Mouse (Mus musculus) MEL (cell line): Measurements from ENCODE around the gene Nsg2. TPM values are rescaled to one million over a fixed set of nuclear protein-coding genes. Genes with fewer than 3 reads are reported as not detected.

Experiments
- DNase-seq: peaks from one replicate; pipeline ENCODE4 v3.0.0; 2011; ENCODE audit warnings: low read depth, low spot score
- H3K27ac ChIP-seq: 2 replicates; pipeline ENCODE4 v1.5.1; 2012; ENCODE audit warnings: low read depth, mild to moderate bottlenecking, control low read depth, low read length, moderate library complexity; ENCODE audit not compliant: control insufficient read depth
- H3K27me3 ChIP-seq, 2 experiments: fragments of 150-350 bp in 1 of 2; sonication (generic) in 1 of 2; 2 replicates each; pipeline ENCODE4 v1.6.1; 2012; ENCODE audit warnings: low read length in 2 of 2, mild to moderate bottlenecking in 2 of 2, improper control_type of control experiment in 1 of 2, moderate library complexity in 1 of 2; ENCODE audit not compliant: insufficient read depth in 2 of 2, control insufficient read depth in 1 of 2
- H3K36me3 ChIP-seq, 2 experiments: 2 replicates each; pipeline ENCODE4 v1.6.1; 2012 to 2014; ENCODE audit warnings: low read length in 2 of 2, improper control_type of control experiment in 1 of 2, inconsistent platforms in 1 of 2, mild to moderate bottlenecking in 1 of 2; ENCODE audit not compliant: insufficient read depth in 2 of 2, control insufficient read depth in 1 of 2
- H3K4me1 ChIP-seq, 2 experiments: fragments of 150-350 bp in 1 of 2; sonication (generic) in 1 of 2; 2 replicates each; pipeline ENCODE4 v1.6.1; 2012; ENCODE audit warnings: low read length in 2 of 2, improper control_type of control experiment in 1 of 2, mild to moderate bottlenecking in 1 of 2; ENCODE audit not compliant: insufficient read depth in 2 of 2, control insufficient read depth in 1 of 2
- H3K4me3 ChIP-seq, 2 experiments: fragments of 150-350 bp in 1 of 2; sonication (generic) in 1 of 2; 2 replicates each; pipeline ENCODE4 v1.5.1; 2012; ENCODE audit warnings: low read depth in 2 of 2, low read length in 2 of 2, mild to moderate bottlenecking in 2 of 2, moderate library complexity in 2 of 2, control low read depth in 1 of 2, improper control_type of control experiment in 1 of 2; ENCODE audit not compliant: control insufficient read depth in 1 of 2, insufficient read depth in 1 of 2
- H3K79me2 ChIP-seq: 2 replicates; pipeline ENCODE4 v1.6.1; 2012; ENCODE audit warnings: mild to moderate bottlenecking, low read length, moderate library complexity; ENCODE audit not compliant: control insufficient read depth, poor library complexity, insufficient read depth
- H3K9ac ChIP-seq: 2 replicates; pipeline ENCODE4 v1.6.1; 2012; ENCODE audit warnings: low read depth, mild to moderate bottlenecking, control low read depth, low read length, moderate library complexity; ENCODE audit not compliant: control insufficient read depth, poor library complexity, severe bottlenecking
- H3K9me3 ChIP-seq: fragments of 150-350 bp; sonication (generic); replicated peaks from 2 replicates; pipeline ENCODE4 v1.6.1; 2012; ENCODE audit warnings: mild to moderate bottlenecking, low read length, improper control_type of control experiment, moderate library complexity; ENCODE audit not compliant: insufficient read depth
- BHLHE40 ChIP-seq: IDR thresholded peaks from 2 replicates; pipeline ENCODE4 v1.6.1; 2012; ENCODE audit warnings: low read depth, mild to moderate bottlenecking, inconsistent platforms, low read length, improper control_type of control experiment, borderline replicate concordance
- CHD1 ChIP-seq: IDR thresholded peaks from 2 replicates; pipeline ENCODE4 v1.6.1; 2012; ENCODE audit warnings: low read depth, mild to moderate bottlenecking, inconsistent platforms, low read length, improper control_type of control experiment
- CTCF ChIP-seq, 3 experiments: IDR thresholded peaks in 2 of 3; conservative IDR thresholded peaks in 1 of 3; 2 replicates each; pipeline ENCODE4 v1.5.1; 2011 to 2012; ENCODE audit warnings: low read length in 3 of 3, low read depth in 2 of 3, mild to moderate bottlenecking in 2 of 3, improper control_type of control experiment in 1 of 3, inconsistent platforms in 1 of 3, mixed read lengths in 1 of 3, moderate library complexity in 1 of 3; ENCODE audit not compliant: control insufficient read depth in 1 of 3, insufficient read depth in 1 of 3, poor library complexity in 1 of 3, severe bottlenecking in 1 of 3
- ELF1 ChIP-seq: IDR thresholded peaks from 2 replicates; pipeline ENCODE4 v1.6.1; 2014; ENCODE audit warnings: low read depth, mild to moderate bottlenecking, inconsistent platforms, low read length, improper control_type of control experiment, moderate library complexity
- ETS1 ChIP-seq: IDR thresholded peaks from 2 replicates; pipeline ENCODE4 v1.6.1; 2012; ENCODE audit warnings: low read depth, mild to moderate bottlenecking, inconsistent platforms, low read length, improper control_type of control experiment, moderate library complexity
- GABPA ChIP-seq: IDR thresholded peaks from 2 replicates; pipeline ENCODE4 v1.6.1; 2012; ENCODE audit warnings: low read depth, mild to moderate bottlenecking, inconsistent platforms, low read length, improper control_type of control experiment, moderate library complexity
- HCFC1 ChIP-seq: IDR thresholded peaks from 2 replicates; pipeline ENCODE4 v1.6.1; 2012; ENCODE audit warnings: low read depth, mild to moderate bottlenecking, inconsistent platforms, low read length, improper control_type of control experiment, moderate library complexity
- MAX ChIP-seq: IDR thresholded peaks from 2 replicates; pipeline ENCODE4 v1.6.1; 2011; ENCODE audit warnings: low read length, improper control_type of control experiment
- MAZ ChIP-seq: IDR thresholded peaks from 2 replicates; pipeline ENCODE4 v1.6.1; 2012; ENCODE audit warnings: low read depth, mild to moderate bottlenecking, inconsistent platforms, low read length, improper control_type of control experiment
- MEF2A ChIP-seq: IDR thresholded peaks from 2 replicates; pipeline ENCODE4 v1.6.1; 2014; ENCODE audit warnings: low read depth, mild to moderate bottlenecking, inconsistent platforms, low read length, improper control_type of control experiment; ENCODE audit not compliant: poor library complexity, insufficient replicate concordance, severe bottlenecking; ENCODE audit errors: extremely low read depth
- MYB ChIP-seq: IDR thresholded peaks from 2 replicates; pipeline ENCODE4 v1.6.1; 2011; ENCODE audit warnings: mild to moderate bottlenecking, low read depth, low read length, improper control_type of control experiment
- MYC ChIP-seq: IDR thresholded peaks from 2 replicates; pipeline ENCODE4 v1.6.1; 2011; ENCODE audit warnings: low read depth, mild to moderate bottlenecking, low read length, improper control_type of control experiment, moderate library complexity
- NRF1 ChIP-seq: IDR thresholded peaks from 2 replicates; pipeline ENCODE4 v1.6.1; 2014; ENCODE audit warnings: low read depth, mild to moderate bottlenecking, inconsistent platforms, low read length, improper control_type of control experiment, moderate library complexity; ENCODE audit not compliant: poor library complexity, insufficient read depth, severe bottlenecking
- POLR2AphosphoS5 ChIP-seq: IDR thresholded peaks from 2 replicates; pipeline ENCODE4 v1.6.1; 2012; ENCODE audit warnings: low read depth, borderline replicate concordance, mild to moderate bottlenecking, inconsistent platforms, low read length, moderate library complexity, mixed read lengths
- RAD21 ChIP-seq: IDR thresholded peaks from 2 replicates; pipeline ENCODE4 v1.6.1; 2011; ENCODE audit warnings: mild to moderate bottlenecking, low read depth, low read length, improper control_type of control experiment
- SIN3A ChIP-seq: IDR thresholded peaks from 2 replicates; pipeline ENCODE4 v1.6.1; 2012; ENCODE audit warnings: low read length, improper control_type of control experiment, inconsistent platforms
- SMC3 ChIP-seq: IDR thresholded peaks from 2 replicates; pipeline ENCODE4 v1.6.1; 2011; ENCODE audit warnings: low read depth, low read length, improper control_type of control experiment
- TAL1 ChIP-seq: IDR thresholded peaks from 2 replicates; pipeline ENCODE4 v1.6.1; 2012; ENCODE audit warnings: mild to moderate bottlenecking, inconsistent platforms, low read length, moderate library complexity, mixed read lengths
- TBP ChIP-seq: IDR thresholded peaks from 2 replicates; pipeline ENCODE4 v1.8.0; 2011; ENCODE audit warnings: low read depth, low read length, improper control_type of control experiment
- TCF12 ChIP-seq: IDR thresholded peaks from 2 replicates; pipeline ENCODE4 v1.6.1; 2014; ENCODE audit warnings: low read depth, mild to moderate bottlenecking, inconsistent platforms, low read length, improper control_type of control experiment, moderate library complexity
- UBTF ChIP-seq: IDR thresholded peaks from 2 replicates; pipeline ENCODE4 v1.6.1; 2012; ENCODE audit warnings: low read depth, mild to moderate bottlenecking, inconsistent platforms, low read length, improper control_type of control experiment, moderate library complexity, borderline replicate concordance; ENCODE audit not compliant: insufficient read depth
- USF2 ChIP-seq, 2 experiments: IDR thresholded peaks; 2 replicates each; pipeline ENCODE4 v1.6.1; 2011 to 2012; ENCODE audit warnings: improper control_type of control experiment in 2 of 2, low read length in 2 of 2, borderline replicate concordance in 1 of 2, inconsistent platforms in 1 of 2, low read depth in 1 of 2, mild to moderate bottlenecking in 1 of 2; ENCODE audit not compliant: insufficient read depth in 1 of 2
- ZC3H11A ChIP-seq: IDR thresholded peaks from 2 replicates; pipeline ENCODE4 v1.6.1; 2012; ENCODE audit warnings: low read depth, mild to moderate bottlenecking, inconsistent platforms, low read length, improper control_type of control experiment
- ZKSCAN1 ChIP-seq: IDR thresholded peaks from 2 replicates; pipeline ENCODE4 v1.6.1; 2012; ENCODE audit warnings: low read depth, mild to moderate bottlenecking, inconsistent platforms, low read length, improper control_type of control experiment, moderate library complexity
- ZNF384 ChIP-seq: IDR thresholded peaks from 2 replicates; pipeline ENCODE4 v1.6.1; 2012; ENCODE audit warnings: low read depth, mild to moderate bottlenecking, inconsistent platforms, low read length, improper control_type of control experiment
- polyA plus RNA-seq, 2 experiments: library from polyadenylated mRNA; stranded (reverse) in 1 of 2; unstranded in 1 of 2; fragments of >175 nt in 1 of 2; fragments of >200 nt in 1 of 2; gene quantifications; 2 replicates each; pipeline versions ENCODE4 v1.2.1 to v1.2.4; 2012; ENCODE audit warnings: low replicate concordance in 2 of 2, low read depth in 1 of 2; ENCODE audit not compliant: insufficient read length in 2 of 2, insufficient read depth in 1 of 2, missing spikeins in 1 of 2
- total RNA-seq: library from RNA; depleted of rRNA; stranded (reverse); fragments of 300-350 nt; gene quantifications from 2 replicates; pipeline ENCODE4 v1.2.3, GENCODE M21; 2012

Gene Nsg2
- total and polyA plus RNA-seq, 3 experiments: not detected

- Histone ChIP-seq H3K79me2 (no peaks in the 10 kb centered on the region), H3K4me3 (no peak overlapping the region), H3K36me3 (no peaks in the 10 kb centered on the region), H3K9me3 (no peaks in the 10 kb centered on the region)
- TF ChIP-seq MYC (no peak), MYB (no peak), MAX (no peak), SIN3A (no peak), CHD1 (no peak), UBTF (no peak), USF2 (IDR thresholded peaks at IDR 0.05; ENCODE audit: borderline replicate concordance in 1 of 2, insufficient read depth in 1 of 2, low read depth in 1 of 2, low read length in 2 of 2) (no peak), ZNF384 (no peak), CTCF (IDR thresholded peaks at IDR 0.05 in 2 of 3, conservative IDR thresholded peaks at IDR 0.05 in 1 of 3; ENCODE audit: control insufficient read depth in 1 of 3, insufficient read depth in 1 of 3, low read depth in 2 of 3, low read length in 3 of 3, poor library complexity in 1 of 3, severe bottlenecking in 1 of 3) (no peak), HCFC1 (no peak), POLR2AphosphoS5 (no peak), MEF2A (no peak), TCF12 (no peak), GABPA (no peak)
- TF ChIP-seq, all 39 proteins: peak for 0
- no peak overlapping the region for H3K9ac ChIP-seq
- H3K4me1 ChIP-seq: no peaks in the 10 kb centered on the region
- peaks cover 0 to 3% of the 10 kb centered on the region in 2 experiments for H3K27me3 ChIP-seq
- no peak for DNase-seq
- H3K27ac ChIP-seq: no peak overlapping the region
Measured at GRCm38 (mm10) chr11:32064511-32064862, 64.2 kb downstream of the Nsg2 start.

- no peak for DNase-seq
- Histone ChIP-seq H3K9me3 (no peaks in the 10 kb centered on the region), H3K4me1 (no peaks in the 10 kb centered on the region), H3K27me3 (peaks cover 24 to 25% of the 10 kb centered on the region in 2 experiments), H3K4me3 (no peak overlapping the region), H3K36me3 (no peaks in the 10 kb centered on the region), H3K79me2 (no peaks in the 10 kb centered on the region), H3K9ac (no peak overlapping the region), H3K27ac (no peak overlapping the region)
- TF ChIP-seq TAL1 (no peak), MAZ (no peak), NRF1 (no peak), ELF1 (no peak), MEF2A (no peak), RAD21 (no peak), MYC (no peak), ZC3H11A (no peak), BHLHE40 (no peak), MYB (no peak), ETS1 (no peak), HCFC1 (no peak), ZKSCAN1 (no peak), TCF12 (no peak), UBTF (no peak), SMC3 (no peak), TBP (no peak)
Measured at GRCm38 (mm10) chr11:32068736-32069490, 68.7 kb downstream of the Nsg2 start.
